Comparison of ENCODE assay signal across 8 mouse cellular contexts in genomic region chr2:174126522-174127375, GRCm38 (mm10). TPM values are rescaled to one million over a fixed set of nuclear protein-coding genes. Genes with fewer than 3 reads are reported as not detected.
DNase-seq lines count a peak whose midpoint lies in the region; ATAC-seq lines count a peak whose summit lies in the region.

No protein-coding gene starts in this region.

- H3K36me3 ChIP-seq in liver, embryonic 12.5 days = peaks cover 33% of the 10 kb centered on the region

- peaks cover 7% of the 10 kb centered on the region; the same call in 1 of the 2 replicates for H3K9me3 ChIP-seq in liver, embryonic 12.5 days (replicated peaks)

- H3K4me1 ChIP-seq in liver, embryonic 12.5 days = peaks cover 9% of the 10 kb centered on the region

- DNase-seq in gastrocnemius, postnatal 10 days = peak; percentile 66
- DNase-seq in gastrocnemius, postnatal 36 days = no peak
- peak; percentile 55 for DNase-seq in brain, embryonic 18.5 days (ENCODE audit: low read depth, low spot score)
- DNase-seq in gastrocnemius, postnatal 4 days (ENCODE audit: low spot score in 2 of 2) = peak; percentile 61 to 78
- peak; percentile 54 for DNase-seq in kidney, postnatal 14 days
- DNase-seq in right cerebral cortex, adult 2 months (ENCODE audit: low spot score in 2 of 2) = peak; percentile 87 to 90
- DNase-seq in spleen, postnatal 36 days (ENCODE audit: low spot score in 2 of 2) = no peak

- H3K4me2 ChIP-seq in liver, embryonic 12.5 days = peak overlapping the region; percentile 24

- ATAC-seq in liver, embryonic 12.5 days = no peak

- intact Hi-C loops in gastrocnemius, postnatal 36 days (cut with DNase I) = no loop called here

- no peaks in the 10 kb centered on the region; the same call in 1 of the 2 replicates for H3K27me3 ChIP-seq in liver, embryonic 12.5 days (replicated peaks)

- WGBS in liver, embryonic 12.5 days (ENCODE audit: insufficient replicate concordance) = 13% methylated on average over 20 of the region's 21 CpGs

- H3K4me3 ChIP-seq in liver, embryonic 12.5 days = no peak overlapping the region

- no peak overlapping the region for H3K9ac ChIP-seq in liver, embryonic 12.5 days

- no peak overlapping the region for H3K27ac ChIP-seq in liver, embryonic 12.5 days

RNA-seq across cellular contexts. Expression of gene Npepl1, which starts 16.6 kb away (rescaled TPM):
- total RNA-seq in gastrocnemius, postnatal 10 days (2021) = 10 to 100 TPM; 65.4 to 71.4 TPM
- total RNA-seq in gastrocnemius, postnatal 36 days (2021) = 10 to 100 TPM; 59.7 to 70.6 TPM
- total RNA-seq in gastrocnemius, postnatal 4 days (2021) = 100 to 1,000 TPM; 121 to 126 TPM
- 43.6 and 44.5 TPM in 2 replicates for polyA plus RNA-seq in liver, embryonic 12.5 days (2016; fragmentation: Nextera tagmentation; extraction: Ambion mirVana)

RNA-seq across cellular contexts. Expression of gene Stx16, which starts 50.6 kb away (rescaled TPM):
- total RNA-seq in gastrocnemius, postnatal 10 days (2021) = 10 to 100 TPM; 24.2 to 32.2 TPM
- 10 to 100 TPM; 17.5 to 17.8 TPM for total RNA-seq in gastrocnemius, postnatal 36 days (2021)
- total RNA-seq in gastrocnemius, postnatal 4 days (2021) = 10 to 100 TPM; 40.5 to 44.4 TPM
- polyA plus RNA-seq in liver, embryonic 12.5 days (2016; fragmentation: Nextera tagmentation; extraction: Ambion mirVana) = 4.5 and 4.9 TPM in 2 replicates

Comparison
In these comparisons a context has a peak if more than half of its experiments do, and no peak if none do; other contexts are left out.
1. DNase-seq: peak in gastrocnemius, postnatal 10 days (single experiment), brain, embryonic 18.5 days (single experiment), gastrocnemius, postnatal 4 days (2 of 2), kidney, postnatal 14 days (single experiment) and right cerebral cortex, adult 2 months (2 of 2); none in gastrocnemius, postnatal 36 days (0 of 2) and spleen, postnatal 36 days (0 of 2).